Mouse (Mus musculus) midbrain, embryonic 10.5 days (tissue): ENCODE data around the gene Lysmd1. TPM values are rescaled to one million over a fixed set of nuclear protein-coding genes. Genes with fewer than 3 reads are reported as not detected.

Experiments used
- DNase-seq: peaks from one replicate; pipeline ENCODE4 v3.0.0-alpha.2; 2017; ENCODE audit warnings: low spot score
- H3K27ac ChIP-seq: fragments of 300-500 bp; sonication (generic); replicated peaks from 2 replicates; pipeline ENCODE4 v1.5.1; 2016; ENCODE audit warnings: mild to moderate bottlenecking
- H3K27me3 ChIP-seq: fragments of 300-500 bp; sonication (generic); 2 replicates; pipeline ENCODE4 v1.6.1; 2016; ENCODE audit warnings: low read depth, mild to moderate bottlenecking; ENCODE audit not compliant: poor library complexity, severe bottlenecking
- H3K36me3 ChIP-seq: fragments of 300-500 bp; sonication (generic); 2 replicates; pipeline ENCODE4 v1.6.1; 2016; ENCODE audit warnings: mild to moderate bottlenecking, moderate library complexity
- H3K4me1 ChIP-seq: fragments of 300-500 bp; sonication (generic); 2 replicates; pipeline ENCODE4 v1.6.1; 2016
- H3K4me3 ChIP-seq: fragments of 300-500 bp; sonication (generic); 2 replicates; pipeline ENCODE4 v1.5.1; 2016; ENCODE audit warnings: mild to moderate bottlenecking, moderate library complexity
- H3K9me3 ChIP-seq: fragments of 300-500 bp; sonication (generic); replicated peaks from 2 replicates; pipeline ENCODE4 v1.6.1; 2016; ENCODE audit warnings: mild to moderate bottlenecking
- WGBS: fragments of 180-500 bp; shearing (Covaris S2); methylation state at CpG from one replicate; pipeline ENCODE4 v1.1.7; 2016; 5-methylcytosine and 5-hydroxymethylcytosine counted together
- polyA plus RNA-seq: library from polyadenylated mRNA; unstranded; fragments of >200 nt; fragmentation: Nextera tagmentation; extraction: Ambion mirVana; gene quantifications from 2 replicates; pipeline ENCODE4 v1.2.1, GENCODE M21; 2016

The Lysmd1 gene
- polyA plus RNA-seq, 1 experiment from 2014 or later, result 13.5 TPM

DNA sequence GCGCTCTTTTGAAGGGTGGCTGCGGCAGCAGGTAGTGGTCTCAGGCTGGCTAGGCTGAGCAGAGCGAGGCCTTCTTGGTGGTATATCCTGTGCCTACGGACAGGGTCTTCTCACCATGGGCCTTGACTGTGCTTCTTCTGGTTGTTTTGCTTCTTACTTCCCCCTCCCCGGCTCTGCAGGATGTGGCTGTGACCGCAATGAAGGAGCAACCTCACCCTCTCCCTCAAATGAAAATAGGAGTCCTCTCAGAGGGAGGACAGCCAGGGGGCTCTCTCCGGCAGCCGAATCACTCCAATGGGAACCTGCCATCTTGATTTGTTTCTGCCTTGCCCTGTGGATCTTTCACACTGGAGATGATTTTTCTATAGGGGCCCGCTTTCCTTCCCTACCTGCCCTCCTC lies 7.6 kb downstream of the Lysmd1 start:
- H3K36me3 ChIP-seq, result peaks cover 25% of the 10 kb centered on the region
- no peak overlapping the region for H3K27ac ChIP-seq
- WGBS, result 95% methylated on average over 9 of the region's 9 CpGs
- no peak for DNase-seq
- no peaks in the 10 kb centered on the region for H3K27me3 ChIP-seq
- 0 out of 2 replicates have a peak, but pooled peaks cover under 1% of the 10 kb centered on the region for H3K4me1 ChIP-seq
- no peak overlapping the region for H3K4me3 ChIP-seq
- H3K9me3 ChIP-seq, result no peaks in the 10 kb centered on the region

DNA sequence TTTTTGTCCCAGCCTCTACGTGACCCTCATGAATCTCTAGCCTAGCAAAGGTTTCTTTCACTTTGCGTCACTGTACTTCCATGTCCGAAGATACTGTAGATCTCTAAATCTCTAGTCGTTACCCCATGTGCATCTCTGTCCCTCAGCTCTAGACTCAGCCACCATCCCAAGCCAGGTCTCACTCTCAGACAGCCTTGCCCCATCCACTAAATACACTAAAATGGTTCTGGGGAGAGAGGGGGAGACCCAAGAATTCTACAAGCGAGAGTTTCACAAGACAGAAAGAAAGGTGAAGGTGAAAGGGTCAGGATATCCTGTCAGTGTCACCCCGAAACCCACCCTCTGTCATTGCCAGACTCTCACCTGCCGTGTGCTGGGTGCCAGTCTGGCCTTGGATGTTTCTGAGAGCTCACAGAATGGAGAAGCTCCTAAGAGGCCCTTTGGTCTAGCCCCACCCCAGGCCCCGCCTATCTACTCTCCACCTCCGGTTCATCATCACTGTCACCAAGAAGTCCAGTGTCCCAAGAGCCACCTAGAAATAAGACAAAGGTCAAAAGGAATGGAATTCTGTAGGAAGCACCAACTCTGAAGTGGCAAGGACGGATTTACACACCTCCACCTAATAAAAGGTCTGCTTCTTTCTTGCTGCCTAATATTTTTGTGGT lies 8.2 kb downstream of the Lysmd1 start, which contains the start of gene Tnfaip8l2:
Gene Tnfaip8l2, minus strand, starts transcription at position 409 of the 665 bp plus-strand sequence.
- DNase-seq, result no peak
- Histone ChIP-seq H3K27me3 (no peaks in the 10 kb centered on the region), H3K36me3 (peaks cover 25% of the 10 kb centered on the region), H3K27ac (no peak within 1 kb of the TSS), H3K4me1 (no peaks in the 10 kb centered on the region), H3K9me3 (no peaks in the 10 kb centered on the region), H3K4me3 (no peak within 1 kb of the TSS)
- 82% methylated on average over 10 of the region's 10 CpGs for WGBS

DNA sequence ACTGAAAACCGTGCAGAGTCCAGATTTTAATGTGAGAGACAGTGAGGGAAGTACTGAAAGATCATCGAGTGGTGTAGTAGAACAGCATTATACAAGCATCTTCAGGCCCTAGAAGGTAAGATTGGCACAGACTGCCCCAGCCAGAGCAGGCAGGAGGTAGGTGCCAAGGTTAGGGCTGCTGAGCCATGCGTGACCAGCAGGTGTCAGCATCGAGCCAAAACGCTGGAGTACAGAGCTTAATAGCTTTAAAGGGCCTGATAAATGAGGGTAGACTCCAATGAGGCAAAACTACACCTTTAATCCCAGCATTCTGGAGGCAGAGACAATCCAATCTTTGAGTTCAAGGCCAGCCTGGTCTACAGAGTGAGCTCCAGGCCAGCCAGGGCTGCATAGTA lies 8.7 kb downstream of the Lysmd1 start:
- H3K9me3 ChIP-seq, result no peaks in the 10 kb centered on the region
- peak; percentile 81 for DNase-seq
- H3K36me3 ChIP-seq, result peaks cover 25% of the 10 kb centered on the region
- H3K27me3 ChIP-seq, result no peaks in the 10 kb centered on the region
- no peaks in the 10 kb centered on the region for H3K4me1 ChIP-seq
- WGBS, result 9% methylated on average over 5 of the region's 5 CpGs
- H3K27ac ChIP-seq, result no peak overlapping the region
- no peak overlapping the region for H3K4me3 ChIP-seq

DNA sequence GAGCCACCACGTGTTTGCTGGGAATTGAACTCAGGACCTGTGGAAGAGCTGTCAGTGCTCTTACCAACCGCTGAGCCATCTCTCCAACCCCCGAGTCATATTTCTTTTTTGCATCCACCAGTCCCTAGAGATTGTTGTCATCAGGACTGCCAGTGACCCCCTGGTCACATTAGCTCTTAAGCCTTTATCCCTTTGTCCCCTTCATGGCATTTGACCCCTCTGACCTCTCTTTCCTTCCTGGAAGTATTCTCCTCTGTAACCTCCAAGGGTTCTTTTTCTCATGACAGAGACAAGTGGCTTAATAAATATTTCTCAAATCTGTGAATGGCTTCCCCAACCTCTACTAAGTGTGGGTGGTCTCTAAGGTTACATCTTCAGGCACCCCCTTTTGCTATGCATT lies 14.0 kb downstream of the Lysmd1 start:
- H3K4me3 ChIP-seq, result no peak overlapping the region
- no peaks in the 10 kb centered on the region for H3K27me3 ChIP-seq
- 60% methylated on average over 3 of the region's 3 CpGs for WGBS
- H3K27ac ChIP-seq, result no peak overlapping the region
- H3K9me3 ChIP-seq, result no peaks in the 10 kb centered on the region
- DNase-seq, result no peak
- H3K4me1 ChIP-seq, result peaks cover 8% of the 10 kb centered on the region
- H3K36me3 ChIP-seq, result no peaks in the 10 kb centered on the region

DNA sequence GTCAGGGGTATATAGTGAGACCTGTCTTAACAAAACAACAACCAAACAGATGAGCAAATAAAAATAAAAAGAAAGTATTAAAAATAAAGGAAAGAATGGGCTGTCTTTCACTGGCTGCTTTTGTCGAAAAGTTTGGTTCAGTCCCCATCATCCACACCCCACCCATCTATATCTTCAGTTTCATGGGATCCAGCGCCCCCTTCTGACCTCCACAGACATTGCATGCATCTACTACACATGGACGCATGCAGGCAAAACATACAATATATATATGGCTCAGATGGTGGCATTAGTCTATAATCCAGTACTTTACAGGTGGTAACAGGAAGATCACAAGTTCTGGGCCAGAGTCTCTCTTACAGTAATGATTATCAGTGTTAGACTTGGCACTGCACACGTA lies 20.0 kb downstream of the Lysmd1 start:
- no peaks in the 10 kb centered on the region for H3K4me1 ChIP-seq
- H3K9me3 ChIP-seq, result no peaks in the 10 kb centered on the region
- H3K4me3 ChIP-seq, result no peak overlapping the region
- 55% methylated on average over 4 of the region's 4 CpGs for WGBS
- DNase-seq, result no peak
- H3K27ac ChIP-seq, result no peak overlapping the region
- H3K36me3 ChIP-seq, result no peaks in the 10 kb centered on the region
- peaks cover 13% of the 10 kb centered on the region for H3K27me3 ChIP-seq

DNA sequence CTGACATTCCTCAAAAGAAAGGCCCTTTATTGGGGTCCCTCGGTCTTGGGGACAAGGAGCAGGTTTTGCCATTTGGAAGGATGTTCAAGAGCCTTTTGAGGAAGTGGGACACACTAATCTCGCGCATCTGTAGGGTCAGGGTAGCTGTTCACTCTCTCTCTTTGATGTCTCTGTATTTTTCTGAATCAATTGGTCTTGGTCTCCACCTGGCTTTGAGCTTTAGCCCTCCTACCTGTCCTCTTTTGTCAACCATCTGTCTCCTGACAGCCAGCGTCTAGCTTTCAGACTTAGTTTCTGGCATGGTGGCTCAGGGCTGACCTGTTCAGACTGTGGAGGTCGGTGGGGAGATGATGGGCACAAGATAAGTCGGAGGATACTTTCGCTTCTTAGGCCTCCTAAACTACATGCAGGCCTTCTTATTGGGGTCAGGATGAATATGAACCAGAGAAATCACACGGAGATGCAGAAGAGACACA lies 25.7 kb downstream of the Lysmd1 start:
- Histone ChIP-seq H3K9me3 (no peaks in the 10 kb centered on the region), H3K4me3 (peak overlapping the region; percentile 84), H3K27me3 (peaks cover 44% of the 10 kb centered on the region), H3K4me1 (peaks cover 50% of the 10 kb centered on the region), H3K36me3 (peaks cover 6% of the 10 kb centered on the region), H3K27ac (peak overlapping the region; percentile 89)
- DNase-seq, result peak; percentile 26
- WGBS, result 10% methylated on average over 8 of the region's 8 CpGs

DNA sequence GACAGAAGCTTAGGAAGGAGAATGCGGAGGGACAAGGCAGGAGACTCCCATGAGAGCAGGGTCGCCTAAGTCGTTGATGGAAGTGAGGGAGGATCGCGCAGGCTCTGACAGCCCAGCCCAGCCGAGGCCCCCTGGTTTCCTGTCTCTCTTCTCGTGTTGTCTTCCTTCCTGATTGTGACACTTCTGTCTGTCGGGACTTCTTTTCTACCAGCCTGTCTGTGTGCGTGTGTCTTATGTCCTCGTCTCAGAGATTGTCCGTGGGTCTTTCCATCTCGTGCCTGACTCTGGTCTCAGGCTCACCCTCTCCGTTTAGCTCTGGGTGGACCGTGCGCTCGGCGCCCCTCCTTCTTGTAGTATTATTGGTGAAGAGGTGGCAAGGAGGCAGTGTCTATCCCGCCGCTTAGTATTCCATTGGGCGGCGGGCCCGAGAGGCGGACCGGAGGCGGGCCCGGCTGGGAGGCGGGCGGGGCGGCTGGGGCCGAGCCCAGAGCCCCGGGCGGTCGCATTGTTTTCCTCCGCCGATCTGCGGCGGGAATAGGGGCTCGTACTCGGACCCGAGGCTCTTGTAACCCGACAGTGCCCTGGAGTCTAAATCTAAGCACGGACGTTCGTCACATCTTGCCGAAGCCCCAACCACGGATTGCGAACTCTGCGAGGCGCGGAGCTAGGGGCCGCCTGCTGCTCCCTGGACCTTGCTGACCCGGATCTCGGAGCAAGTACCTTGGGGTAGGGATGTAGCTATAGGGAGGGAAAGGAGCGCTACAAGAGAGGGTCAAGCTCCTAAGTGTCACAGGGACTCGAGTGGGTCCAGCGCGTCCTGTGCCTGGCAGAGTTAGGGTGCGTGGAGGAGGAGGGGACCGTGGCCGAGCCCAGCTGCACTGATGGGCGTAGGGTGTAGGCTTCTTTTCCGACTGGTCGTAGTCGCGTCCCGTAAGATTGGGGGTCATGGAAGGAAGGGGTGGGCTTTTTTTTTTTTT lies 26.4 kb downstream of the Lysmd1 start, which contains the start of gene Sema6c:
Gene Sema6c, plus strand, starts transcription at position 471 of the 977 bp plus-strand sequence.
- peaks cover 14% of the 10 kb centered on the region for H3K36me3 ChIP-seq
- H3K4me3 ChIP-seq, result peak within 1 kb of the TSS; percentile 84
- peaks cover 44% of the 10 kb centered on the region for H3K27me3 ChIP-seq
- H3K9me3 ChIP-seq, result no peaks in the 10 kb centered on the region
- WGBS, result under 1% methylated on average over 66 of the region's 66 CpGs
- peak; percentile 90 for DNase-seq
- peaks cover 50% of the 10 kb centered on the region for H3K4me1 ChIP-seq
- H3K27ac ChIP-seq, result peak within 1 kb of the TSS; percentile 89

DNA sequence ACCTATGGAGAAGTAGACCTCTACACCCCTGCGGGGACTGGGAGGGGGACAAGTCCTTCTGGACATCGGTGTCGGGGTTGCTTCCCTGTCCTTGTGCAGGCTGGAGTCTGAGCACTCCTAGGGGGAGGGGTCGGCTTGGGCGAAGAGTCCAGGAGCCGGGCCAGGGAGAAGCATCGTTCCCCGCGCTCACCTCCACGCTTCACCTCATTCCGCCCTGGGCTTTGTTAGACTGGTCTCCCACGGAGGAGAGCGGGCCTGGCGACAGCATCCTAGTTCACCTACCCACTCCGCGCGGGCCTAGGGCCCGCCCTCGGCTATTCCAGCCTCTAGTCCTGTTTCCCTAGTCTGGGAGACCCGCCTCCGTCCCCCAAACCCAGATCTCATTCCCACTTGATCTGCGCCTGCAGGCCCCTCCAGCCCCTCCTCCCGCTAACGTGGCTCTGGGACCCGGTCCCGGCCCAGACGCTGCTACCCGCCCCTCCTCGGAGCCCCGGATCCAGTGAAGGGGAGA lies 27.2 kb downstream of the Lysmd1 start:
- WGBS, result under 1% methylated on average over 30 of the region's 30 CpGs
- Histone ChIP-seq H3K4me3 (peak overlapping the region; percentile 84), H3K4me1 (peaks cover 50% of the 10 kb centered on the region), H3K9me3 (no peaks in the 10 kb centered on the region), H3K27me3 (peaks cover 44% of the 10 kb centered on the region), H3K27ac (peak overlapping the region; percentile 89), H3K36me3 (peaks cover 22% of the 10 kb centered on the region)
- DNase-seq, result peak; percentile 50

DNA sequence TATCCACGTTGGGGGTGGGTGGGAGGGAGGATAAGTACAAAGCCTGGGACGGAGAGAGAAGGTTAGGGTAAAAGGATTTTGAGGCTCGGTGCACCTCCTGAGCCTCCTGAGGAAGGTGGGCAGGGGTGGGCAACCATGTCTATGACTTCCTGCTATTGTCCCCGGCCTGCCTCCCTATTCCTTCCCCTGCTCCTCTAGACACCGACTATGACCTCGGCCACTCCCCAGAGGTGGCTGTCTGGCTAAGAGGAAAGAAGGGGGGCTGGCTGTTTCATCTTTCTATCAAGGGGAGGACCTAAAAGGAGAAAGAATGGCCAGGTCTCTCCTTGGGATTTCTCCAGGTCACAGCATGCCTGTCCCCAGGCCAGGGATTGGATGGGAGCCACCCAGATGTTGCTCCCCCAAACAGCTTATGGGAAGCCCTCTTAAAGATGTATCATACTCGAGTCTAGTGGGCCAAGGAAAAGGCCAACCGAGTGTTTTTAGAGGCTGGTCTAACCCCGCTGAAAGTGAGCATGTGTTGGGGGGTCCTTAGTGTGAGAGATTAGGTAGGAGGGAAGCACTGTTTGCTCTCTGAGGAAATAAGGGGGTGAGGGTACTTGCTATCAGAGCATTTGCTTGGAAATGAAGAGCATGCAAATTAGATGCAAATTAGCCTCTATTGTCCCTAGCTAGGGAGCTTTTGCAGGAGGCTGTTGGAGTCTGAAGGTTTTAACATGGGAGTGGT lies 27.9 kb downstream of the Lysmd1 start:
- Histone ChIP-seq H3K27ac (peak overlapping the region; percentile 89), H3K9me3 (no peaks in the 10 kb centered on the region), H3K4me1 (peaks cover 50% of the 10 kb centered on the region), H3K4me3 (peak overlapping the region; percentile 84), H3K27me3 (peaks cover 44% of the 10 kb centered on the region), H3K36me3 (peaks cover 29% of the 10 kb centered on the region)
- 7% methylated on average over 9 of the region's 9 CpGs for WGBS
- no peak for DNase-seq

DNA sequence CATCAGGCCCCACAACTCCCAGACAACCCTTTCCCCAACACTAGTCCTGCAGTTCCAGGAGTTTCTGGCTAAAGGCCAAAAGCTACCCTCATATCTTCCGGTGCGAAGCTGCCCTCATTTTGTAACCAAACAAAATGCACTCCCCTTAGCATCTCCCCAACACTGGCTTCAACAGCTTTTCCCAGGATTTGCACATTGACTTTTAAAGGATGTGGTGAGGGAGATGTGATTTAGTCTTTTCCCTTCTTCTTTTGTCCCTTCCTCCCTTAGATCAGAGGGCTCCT lies 28.4 kb downstream of the Lysmd1 start:
- peaks cover 50% of the 10 kb centered on the region for H3K4me1 ChIP-seq
- H3K27ac ChIP-seq, result peak overlapping the region; percentile 89; the same call in 1 of the 2 replicates
- no peaks in the 10 kb centered on the region for H3K9me3 ChIP-seq
- peak overlapping the region; percentile 84 for H3K4me3 ChIP-seq
- H3K27me3 ChIP-seq, result peaks cover 44% of the 10 kb centered on the region
- peaks cover 34% of the 10 kb centered on the region for H3K36me3 ChIP-seq
- 39% methylated on average over 2 of the region's 2 CpGs for WGBS
- DNase-seq, result no peak

DNA sequence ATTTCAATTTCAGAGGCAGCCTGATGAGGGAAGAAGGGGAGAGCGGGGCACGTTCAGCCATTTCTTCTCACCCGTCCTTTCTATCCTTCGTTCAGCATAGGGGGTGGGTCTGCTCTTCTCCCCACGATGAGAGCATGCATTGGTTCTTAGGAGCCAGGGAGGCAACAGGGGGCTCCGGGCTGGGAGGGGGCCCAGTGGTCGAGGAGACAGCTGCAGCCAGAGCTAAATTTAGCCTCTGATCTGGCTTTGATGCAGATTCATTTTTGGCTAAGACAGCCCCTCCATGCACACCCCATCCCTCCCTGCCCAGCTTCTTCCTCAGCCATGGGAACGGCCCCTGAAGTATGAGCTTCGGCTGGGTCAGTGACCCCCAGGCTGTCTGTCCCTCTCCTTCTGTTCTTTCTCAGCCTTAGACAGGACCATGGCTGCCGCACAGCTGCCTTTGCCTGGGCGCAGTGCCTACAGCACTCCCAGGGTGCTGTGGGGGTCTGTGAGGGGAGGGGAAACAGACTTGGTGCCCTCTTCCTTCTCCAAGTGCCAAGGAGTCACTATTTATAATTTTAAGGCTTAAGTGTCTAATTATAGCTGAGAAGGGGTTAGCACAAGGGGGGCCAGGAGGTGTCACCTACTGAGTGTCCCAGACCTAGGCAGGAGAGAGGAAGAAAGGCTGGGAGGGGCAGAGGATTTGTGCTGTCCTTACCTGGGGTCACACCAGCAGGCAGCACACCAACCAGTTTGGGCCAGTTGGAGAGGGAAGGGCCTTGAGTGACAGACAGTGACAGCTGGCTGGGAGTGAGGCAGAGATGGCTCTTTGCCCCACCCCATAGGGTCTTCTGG lies 29.7 kb downstream of the Lysmd1 start:
- no peaks in the 10 kb centered on the region for H3K9me3 ChIP-seq
- H3K4me1 ChIP-seq, result peaks cover 50% of the 10 kb centered on the region
- no peak for DNase-seq
- peak overlapping the region; percentile 84; the same call in 1 of the 2 replicates for H3K4me3 ChIP-seq
- H3K27me3 ChIP-seq, result peaks cover 41% of the 10 kb centered on the region
- H3K36me3 ChIP-seq, result peaks cover 47% of the 10 kb centered on the region
- 72% methylated on average over 11 of the region's 11 CpGs for WGBS
- H3K27ac ChIP-seq, result no peak overlapping the region; the same call in 1 of the 2 replicates

DNA sequence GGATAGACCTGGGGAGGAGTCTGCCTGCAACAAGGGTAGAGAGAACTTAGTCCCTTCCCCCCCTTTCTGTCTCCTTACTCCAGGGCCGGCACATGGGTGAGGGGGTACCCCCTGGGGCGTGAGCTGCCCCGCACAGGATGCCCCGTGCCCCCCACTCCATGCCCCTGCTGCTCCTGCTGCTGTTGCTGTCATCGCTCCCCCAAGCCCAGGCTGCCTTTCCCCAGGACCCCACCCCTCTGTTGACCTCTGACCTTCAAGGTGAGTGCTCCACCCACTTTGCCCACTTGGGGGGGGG lies 30.3 kb downstream of the Lysmd1 start:
- Histone ChIP-seq H3K27me3 (peaks cover 41% of the 10 kb centered on the region), H3K4me1 (peaks cover 48% of the 10 kb centered on the region), H3K27ac (no peak overlapping the region), H3K9me3 (no peaks in the 10 kb centered on the region), H3K4me3 (no peak overlapping the region), H3K36me3 (peaks cover 53% of the 10 kb centered on the region)
- DNase-seq, result no peak
- 75% methylated on average over 5 of the region's 5 CpGs for WGBS
